Mouse (Mus musculus) mammary gland, adult 2 months (tissue): ENCODE results near the gene Fbln7. TPM values are rescaled to one million over a fixed set of nuclear protein-coding genes. Genes with fewer than 3 reads are reported as not detected.

Experiments used
- polyA plus RNA-seq: library from polyadenylated mRNA; depleted of rRNA; stranded (reverse); fragments of >200 nt; gene quantifications from 2 replicates; pipeline ENCODE4 v1.2.3, GENCODE M21; 2012; ENCODE audit warnings: low replicate concordance; rRNA removed

Fbln7 gene
- polyA plus RNA-seq, result 10.5 and 15.0 TPM in 2 replicates

GRCm38 (mm10) chr2:128862636-128863035 is at the start of gene Fbln7:
Gene Fbln7 (plus strand): TSS chr2:128862981.

GRCm38 (mm10) chr2:128817786-128818681 is 44.7 kb upstream of the Fbln7 start, which contains the start of gene Tmem87b:
Gene Tmem87b (plus strand): TSS chr2:128818118.

GRCm38 (mm10) chr2:128943538-128944528 is 81.1 kb downstream of the Fbln7 start, which contains the start of gene Zc3h8:
Gene Zc3h8 (minus strand): TSS chr2:128944077.

Other genes with a start within 250 kb of the Fbln7 start
- 38.1 and 62.6 TPM in 2 replicates for gene Anapc1, start 175.6 kb upstream of the Fbln7 start, polyA plus RNA-seq
- gene Mertk, start 164.0 kb upstream of the Fbln7 start, polyA plus RNA-seq, result 2.4 and 3.9 TPM in 2 replicates
- gene Tmem87b, start 44.9 kb upstream of the Fbln7 start, polyA plus RNA-seq, result 10.3 and 22.4 TPM in 2 replicates
- 0.73 and 0.99 TPM in 2 replicates for gene Zc3h8, start 81.1 kb downstream of the Fbln7 start, polyA plus RNA-seq
- gene Zc3h6, start 104.4 kb downstream of the Fbln7 start, polyA plus RNA-seq, result 1.4 TPM in 2 replicates
- 5.2 and 5.3 TPM in 2 replicates for gene Gm10762, start 104.7 kb downstream of the Fbln7 start, polyA plus RNA-seq
- 0.06 and 0.22 TPM in 2 replicates for gene Vinac1, start 185.2 kb downstream of the Fbln7 start, polyA plus RNA-seq
- gene Ttl, start 203.0 kb downstream of the Fbln7 start, polyA plus RNA-seq, result 5.7 and 7.1 TPM in 2 replicates
- 18.3 and 27.2 TPM in 2 replicates for gene Polr1b, start 238.0 kb downstream of the Fbln7 start, polyA plus RNA-seq